Mouse (Mus musculus): ENCODE data around the gene Rps6ka5.

Gene Rps6ka5

GRCm38 (mm10) chr12:100726651-100727050 is at the start of gene Rps6ka5:
Gene Rps6ka5 (minus strand): TSS chr12:100726983.
- DNase-seq = no peak

GRCm38 (mm10) chr12:100775911-100776581 is 49.3 kb upstream of the Rps6ka5 start:
- peak; percentile 68 for DNase-seq

- no peak for DNase-seq
These were observed 48.5 kb upstream of the Rps6ka5 start for GRCm38 (mm10) chr12:100775291-100775690.

- DNase-seq = no peak
These were observed 48.0 kb upstream of the Rps6ka5 start for GRCm38 (mm10) chr12:100774756-100775155.

GRCm38 (mm10) chr12:100772230-100772984 is 45.6 kb upstream of the Rps6ka5 start:
- DNase-seq = peak; percentile 34

DNA sequence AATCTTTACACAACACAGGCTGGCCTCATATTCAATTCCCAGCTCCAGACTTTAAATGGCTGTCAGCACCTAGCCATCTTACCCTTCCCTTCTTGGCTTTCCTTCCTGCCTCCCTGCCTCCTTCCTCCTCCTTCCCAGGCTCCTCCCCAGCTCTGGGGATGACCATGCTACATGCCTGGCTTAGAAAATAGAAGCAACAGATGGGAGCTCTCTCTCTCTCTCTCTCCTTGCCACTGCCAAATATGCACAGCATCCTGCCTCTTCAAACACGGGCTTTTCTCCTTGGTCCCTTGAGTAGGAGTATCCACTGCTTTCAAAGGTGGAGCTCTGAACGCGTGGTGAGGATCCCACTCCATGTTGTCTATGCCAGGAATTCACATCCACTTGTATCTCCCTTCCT is 44.0 kb upstream of the Rps6ka5 start:
- no peak for DNase-seq

DNA sequence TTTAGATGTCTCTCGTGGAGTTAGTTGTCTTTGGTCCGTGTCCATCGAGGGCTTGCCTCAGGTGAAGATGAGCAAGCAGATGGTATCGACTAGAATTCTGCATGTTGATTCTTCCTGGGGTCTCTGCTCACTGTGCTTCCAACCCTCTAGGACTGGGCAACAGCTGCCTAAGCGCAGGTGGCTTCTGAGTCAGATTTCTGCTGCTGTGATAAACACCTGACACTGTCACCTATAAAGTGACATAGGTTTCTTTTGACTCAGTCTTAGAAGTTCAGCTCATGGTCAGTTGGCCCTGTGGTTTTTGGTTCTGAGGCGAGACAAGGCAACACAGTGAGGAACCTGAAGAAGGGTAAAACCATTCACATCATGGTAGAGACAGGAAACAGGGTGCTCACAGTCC is 43.1 kb upstream of the Rps6ka5 start:
- no peak for DNase-seq

DNA sequence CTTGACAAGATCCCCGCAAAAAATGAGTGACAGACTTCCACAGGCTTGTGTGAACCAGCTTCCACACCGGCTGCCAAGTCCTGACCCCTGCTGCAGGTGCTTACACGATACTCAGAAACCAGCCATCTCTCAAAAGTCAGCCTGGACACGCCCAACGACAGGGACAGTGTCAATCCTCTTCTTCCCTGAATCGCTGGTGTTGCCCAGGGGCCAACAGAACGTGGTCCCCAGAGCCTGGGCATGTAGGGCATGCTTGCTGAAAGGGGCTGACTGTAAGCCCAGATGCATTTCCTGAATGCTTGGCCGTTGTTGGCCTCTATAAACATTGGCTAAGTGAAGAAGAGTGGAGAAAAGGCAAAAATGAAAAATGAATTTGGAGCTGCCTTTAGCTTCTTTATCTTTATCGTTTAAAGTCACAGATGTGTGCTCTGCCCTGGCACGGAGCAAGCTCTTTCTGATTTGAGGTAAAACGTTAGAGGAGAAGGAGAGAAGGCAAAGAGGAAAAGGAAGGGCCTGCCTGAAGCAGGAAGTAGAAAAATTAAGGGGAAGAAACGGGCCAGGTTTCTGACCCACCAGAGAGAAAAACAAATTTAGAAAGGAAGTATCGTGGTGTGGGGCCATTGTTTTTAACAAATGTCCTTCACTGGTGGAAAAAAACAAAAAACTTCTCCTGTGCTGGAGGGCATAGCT is 37.7 kb upstream of the Rps6ka5 start:
- DNase-seq = no peak

- DNase-seq = no peak
These were observed 36.1 kb upstream of the Rps6ka5 start for GRCm38 (mm10) chr12:100762663-100763425.

- no peak for DNase-seq
These were observed 30.6 kb upstream of the Rps6ka5 start for GRCm38 (mm10) chr12:100757427-100757826.

DNA sequence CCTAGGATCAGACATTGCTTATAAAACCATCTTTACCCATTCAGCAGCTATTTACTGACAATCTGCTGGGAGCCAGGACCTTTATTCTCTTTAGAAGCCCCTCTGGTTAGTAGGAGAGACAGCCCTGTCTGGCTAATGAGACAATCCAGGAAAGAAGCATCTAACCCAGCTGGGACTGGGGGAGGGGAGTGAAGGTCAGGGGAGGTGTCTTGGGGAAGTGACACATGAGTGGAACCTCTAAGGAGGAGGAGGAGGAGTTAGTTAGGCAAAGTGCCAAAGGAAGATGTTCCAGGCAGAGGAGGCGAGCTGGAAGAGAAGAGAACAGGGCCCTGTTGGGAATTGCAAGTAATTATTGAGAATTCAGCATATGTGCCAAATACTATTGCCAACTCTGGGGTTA is 26.9 kb upstream of the Rps6ka5 start:
- DNase-seq = no peak

DNA sequence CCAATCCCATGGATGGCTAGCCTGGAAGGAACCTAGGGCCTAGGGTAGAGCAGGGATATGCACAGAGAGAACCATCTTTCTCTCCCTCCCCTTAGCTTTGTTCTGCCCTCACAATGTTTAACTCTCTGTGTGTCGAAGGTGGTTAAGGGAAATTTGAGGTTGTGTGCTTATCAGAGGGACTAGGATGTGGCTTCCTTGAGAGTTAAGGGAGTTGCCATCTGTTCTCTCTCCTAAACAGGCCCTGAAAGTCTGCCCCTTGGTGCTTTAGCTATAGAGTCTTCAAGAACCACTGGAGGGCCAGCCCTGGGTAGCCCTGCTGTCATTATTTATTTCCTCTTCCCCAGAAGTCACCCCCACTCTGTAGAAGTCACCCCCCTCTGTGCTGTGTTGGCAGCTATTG is 26.2 kb upstream of the Rps6ka5 start:
- DNase-seq = no peak

GRCm38 (mm10) chr12:100742468-100742867 is 15.7 kb upstream of the Rps6ka5 start:
- DNase-seq = no peak

GRCm38 (mm10) chr12:100740313-100740712 is 13.5 kb upstream of the Rps6ka5 start:
- no peak for DNase-seq

DNA sequence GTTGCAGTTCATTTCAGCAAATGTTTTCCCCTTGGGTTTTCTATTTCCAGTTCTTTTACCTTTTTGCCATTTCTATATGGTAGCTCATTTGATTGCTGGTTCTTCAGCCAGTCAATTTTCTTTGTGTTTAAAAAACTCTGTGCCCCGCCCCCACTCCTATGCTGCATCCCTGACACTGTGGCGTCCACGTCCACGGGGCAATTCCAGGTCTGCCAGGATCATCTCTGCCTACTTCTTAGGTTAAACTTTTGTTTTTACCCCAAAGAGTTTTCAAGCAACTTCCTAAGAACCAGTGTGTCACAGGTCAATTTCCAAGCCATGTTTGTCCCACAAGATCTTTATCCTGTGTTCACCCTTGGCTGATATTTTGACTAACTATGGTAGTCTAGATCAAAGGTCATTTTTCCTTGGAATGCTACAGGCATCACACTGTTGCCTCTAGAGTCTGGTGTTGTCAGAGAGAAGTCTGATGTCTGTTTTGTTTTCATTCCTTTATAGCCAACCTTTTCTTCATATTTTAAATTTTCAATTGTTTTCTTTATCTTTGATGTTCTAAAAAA is 12.3 kb upstream of the Rps6ka5 start:
- no peak for DNase-seq

DNA sequence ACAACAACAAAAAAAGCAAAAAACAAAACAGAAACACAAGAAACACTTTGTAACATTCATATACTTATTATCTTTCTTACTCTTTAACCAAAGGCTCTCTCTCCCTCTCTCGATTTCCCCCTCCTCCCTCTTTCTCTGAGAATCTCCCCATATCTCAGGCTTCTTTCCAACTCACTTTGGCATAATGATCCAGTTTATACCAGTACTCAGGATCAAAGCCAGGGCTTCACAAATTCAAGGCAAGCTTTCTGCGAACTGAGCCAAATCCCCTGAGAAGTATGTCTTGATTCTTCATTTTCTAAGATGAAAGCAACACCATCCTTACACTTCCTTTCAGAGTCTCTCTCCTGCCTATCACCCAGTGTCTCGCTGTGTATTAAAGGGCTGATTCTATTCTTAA is 11.7 kb upstream of the Rps6ka5 start:
- DNase-seq = no peak

DNA sequence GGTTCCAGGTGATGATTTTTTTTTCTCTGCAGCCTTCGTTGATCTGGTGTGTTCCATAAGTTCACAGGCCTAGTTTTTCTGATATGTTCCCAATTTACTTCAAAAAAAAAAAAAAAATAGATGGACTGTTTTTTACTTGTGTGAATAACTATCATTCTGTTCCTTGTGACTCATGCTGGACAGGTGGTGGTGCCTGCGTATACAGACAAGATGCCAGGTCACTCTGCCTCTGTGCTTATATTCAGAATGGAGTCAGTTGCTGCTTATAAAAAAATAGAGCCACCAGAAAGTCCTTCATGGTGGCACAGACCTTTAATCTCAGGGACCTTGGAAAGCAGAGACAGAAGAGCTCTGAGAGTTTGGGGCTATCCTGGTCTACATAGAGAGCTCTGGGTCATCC is 8.8 kb upstream of the Rps6ka5 start:
- no peak for DNase-seq

DNA sequence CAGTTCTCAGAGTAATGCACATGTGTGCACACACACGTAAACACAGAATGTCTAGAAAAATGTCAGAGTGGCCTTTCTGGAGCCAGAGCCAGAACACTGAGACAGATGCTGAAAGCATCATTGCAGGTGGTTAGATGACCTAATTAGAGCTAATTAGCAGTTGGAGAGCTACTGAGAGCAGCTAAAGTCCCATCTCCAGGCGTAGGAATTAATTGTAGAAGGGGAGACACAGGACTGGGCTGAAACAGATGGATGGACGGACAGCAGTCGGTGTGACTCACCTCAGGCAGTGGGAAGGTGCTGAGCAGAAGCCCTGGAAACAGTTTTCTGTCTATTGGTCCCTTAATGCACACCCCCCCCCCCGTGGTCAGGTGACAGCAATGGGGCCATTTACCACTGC is 8.4 kb upstream of the Rps6ka5 start:
- DNase-seq = no peak

- no peak for DNase-seq
These were observed 2.1 kb upstream of the Rps6ka5 start for GRCm38 (mm10) chr12:100728646-100729485.

DNA sequence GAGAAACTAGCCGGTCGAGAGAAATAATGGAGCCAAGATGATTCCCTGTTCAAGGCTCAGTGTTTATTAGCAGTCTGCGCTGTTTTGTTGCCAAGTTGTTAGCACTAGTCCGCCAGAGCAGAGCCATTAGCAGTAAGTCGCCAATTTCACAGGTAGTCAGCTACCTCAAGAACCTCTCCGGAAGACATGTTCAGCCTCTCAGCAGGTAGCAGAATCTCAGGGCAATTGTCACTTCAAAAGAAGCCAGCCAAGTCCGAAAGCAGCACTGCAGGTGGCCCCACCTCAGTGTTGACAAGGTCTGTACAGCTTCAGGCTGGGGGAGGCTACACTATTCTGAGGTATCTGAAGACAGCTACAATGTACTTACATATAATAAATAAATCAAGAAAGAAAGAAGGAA is 1.1 kb upstream of the Rps6ka5 start:
- DNase-seq = no peak

DNA sequence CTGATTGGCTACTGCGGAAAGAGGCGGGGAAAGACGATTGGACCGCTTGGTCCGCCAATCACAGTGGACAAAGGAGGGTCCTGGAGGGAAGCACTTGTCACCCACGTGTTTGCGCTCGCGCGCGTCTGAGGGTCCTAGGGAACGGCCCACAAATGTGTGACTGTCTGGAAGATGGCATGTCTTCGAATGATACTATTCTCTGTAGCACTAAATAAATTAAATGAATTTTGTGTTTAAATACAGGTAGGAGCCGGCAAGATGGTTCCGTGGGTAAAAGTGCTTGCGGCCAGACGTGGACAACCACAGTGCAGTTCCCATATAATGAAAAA is 1.4 kb downstream of the Rps6ka5 start:
- no peak for DNase-seq
